Mouse (Mus musculus): ENCODE results near the gene Alyref. TPM values are rescaled to one million over a fixed set of nuclear protein-coding genes. Genes with fewer than 3 reads are reported as not detected.
A peak's percentile ranks its signal among the peaks of the same experiment; 100 is the strongest.

Alyref gene
- polyA plus RNA-seq, 1 experiment from 2014 or later = 162 TPM

GRCm38 (mm10) chr11:120609250-120609649 is 11.1 kb upstream of the Alyref start:
- Histone ChIP-seq H3K9me3 (ENCODE audit: low read length) (no peaks in the 10 kb centered on the region), H3K4me2 (ENCODE audit: low read depth, low read length) (peak overlapping the region; percentile 64), H3K27ac (ENCODE audit: low read depth) (peak overlapping the region; percentile 44; the same call in 1 of the 2 replicates), H3K9ac (replicated peaks) (peak overlapping the region; percentile 49; the same call in 1 of the 2 replicates), H3K4me3 (ENCODE audit: low read depth, low read length) (no peak overlapping the region), H3K36me3 (replicated peaks; ENCODE audit: insufficient read depth, low read length) (peaks cover 46% of the 10 kb centered on the region), H3K4me1 (ENCODE audit: insufficient read depth) (peaks cover 10% of the 10 kb centered on the region), H3K27me3 (ENCODE audit: insufficient read depth, low read length) (no peaks in the 10 kb centered on the region)
- 39% methylated on average over 7 of the region's 8 CpGs for WGBS (ENCODE audit: insufficient replicate concordance)
- ATAC-seq (peak; percentile 48), DNase-seq (no peak)
- TF ChIP-seq CTCF (IDR thresholded peaks at IDR 0.05; ENCODE audit: low read depth) (no peak), EP300 (IDR thresholded peaks at IDR 0.05; ENCODE audit: low read depth) (no peak)

- peak within 1 kb of the TSS; percentile 68 for H3K27ac ChIP-seq (ENCODE audit: low read depth)
- TF ChIP-seq CTCF (IDR thresholded peaks at IDR 0.05; ENCODE audit: low read depth) (no peak), EP300 (IDR thresholded peaks at IDR 0.05; ENCODE audit: low read depth) (no peak)
- DNase-seq = no peak
Observed at GRCm38 (mm10) chr11:120608241-120609034, 10.3 kb upstream of the Alyref start, which contains the start of gene Npb. TSS of gene Npb (plus strand) at chr11:120608477.

GRCm38 (mm10) chr11:120606764-120607163 is 8.6 kb upstream of the Alyref start:
- DNase-seq = no peak
- 82% methylated on average over 4 of the region's 4 CpGs for WGBS (ENCODE audit: insufficient replicate concordance)
- Histone ChIP-seq H3K36me3 (replicated peaks; ENCODE audit: insufficient read depth, low read length) (peaks cover 40% of the 10 kb centered on the region), H3K27me3 (ENCODE audit: insufficient read depth, low read length) (no peaks in the 10 kb centered on the region), H3K4me2 (ENCODE audit: low read depth, low read length) (no peak overlapping the region), H3K4me3 (ENCODE audit: low read depth, low read length) (no peak overlapping the region), H3K9me3 (ENCODE audit: low read length) (no peaks in the 10 kb centered on the region), H3K9ac (replicated peaks) (no peak overlapping the region), H3K4me1 (ENCODE audit: insufficient read depth) (peaks cover 10% of the 10 kb centered on the region), H3K27ac (ENCODE audit: low read depth) (no peak overlapping the region)
- ATAC-seq = no peak
- TF ChIP-seq CTCF (IDR thresholded peaks at IDR 0.05; ENCODE audit: low read depth) = no peak
- TF ChIP-seq EP300 (IDR thresholded peaks at IDR 0.05; ENCODE audit: low read depth) = no peak

More at GRCm38 (mm10) chr11:120608241-120609034, 10.3 kb upstream of the Alyref start, which contains the start of gene Npb:
- peak within 1 kb of the TSS; percentile 21; the same call in 1 of the 2 replicates for H3K4me3 ChIP-seq (ENCODE audit: low read depth, low read length)
- 17% methylated on average over 45 of the region's 45 CpGs for WGBS (ENCODE audit: insufficient replicate concordance)
- no peaks in the 10 kb centered on the region for H3K27me3 ChIP-seq (ENCODE audit: insufficient read depth, low read length)
- H3K36me3 ChIP-seq (replicated peaks; ENCODE audit: insufficient read depth, low read length) = peaks cover 45% of the 10 kb centered on the region
- H3K9ac ChIP-seq (replicated peaks) = peak within 1 kb of the TSS; percentile 49
- H3K4me1 ChIP-seq (ENCODE audit: insufficient read depth) = peaks cover 10% of the 10 kb centered on the region
- peak; percentile 44 for ATAC-seq
- H3K4me2 ChIP-seq (ENCODE audit: low read depth, low read length) = peak within 1 kb of the TSS; percentile 64
- no peaks in the 10 kb centered on the region for H3K9me3 ChIP-seq (ENCODE audit: low read length)

- WGBS (ENCODE audit: insufficient replicate concordance) = 83% methylated on average over 7 of the region's 7 CpGs
- TF ChIP-seq CTCF (IDR thresholded peaks at IDR 0.05; ENCODE audit: low read depth) (no peak), EP300 (IDR thresholded peaks at IDR 0.05; ENCODE audit: low read depth) (no peak)
- DNase-seq (no peak), ATAC-seq (no peak)
- H3K4me3 ChIP-seq (ENCODE audit: low read depth, low read length) = no peak overlapping the region
- H3K4me2 ChIP-seq (ENCODE audit: low read depth, low read length) = no peak overlapping the region
- H3K27me3 ChIP-seq (ENCODE audit: insufficient read depth, low read length) = no peaks in the 10 kb centered on the region
- no peaks in the 10 kb centered on the region for H3K9me3 ChIP-seq (ENCODE audit: low read length)
- H3K36me3 ChIP-seq (replicated peaks; ENCODE audit: insufficient read depth, low read length) = peaks cover 35% of the 10 kb centered on the region
- H3K27ac ChIP-seq (ENCODE audit: low read depth) = no peak overlapping the region
- H3K4me1 ChIP-seq (ENCODE audit: insufficient read depth) = peaks cover 10% of the 10 kb centered on the region
- no peak overlapping the region for H3K9ac ChIP-seq (replicated peaks)
Observed at GRCm38 (mm10) chr11:120605667-120606066, 7.5 kb upstream of the Alyref start.

GRCm38 (mm10) chr11:120603545-120603944 is 5.4 kb upstream of the Alyref start:
- 51% methylated on average over 2 of the region's 2 CpGs for WGBS (ENCODE audit: insufficient replicate concordance)
- H3K9ac ChIP-seq (replicated peaks) = no peak overlapping the region
- TF ChIP-seq CTCF (IDR thresholded peaks at IDR 0.05; ENCODE audit: low read depth) (no peak), EP300 (IDR thresholded peaks at IDR 0.05; ENCODE audit: low read depth) (no peak)
- peaks cover 32% of the 10 kb centered on the region for H3K36me3 ChIP-seq (replicated peaks; ENCODE audit: insufficient read depth, low read length)
- no peaks in the 10 kb centered on the region for H3K27me3 ChIP-seq (ENCODE audit: insufficient read depth, low read length)
- DNase-seq = no peak
- H3K4me3 ChIP-seq (ENCODE audit: low read depth, low read length) = no peak overlapping the region
- H3K4me2 ChIP-seq (ENCODE audit: low read depth, low read length) = no peak overlapping the region
- H3K9me3 ChIP-seq (ENCODE audit: low read length) = no peaks in the 10 kb centered on the region
- no peak for ATAC-seq
- H3K4me1 ChIP-seq (ENCODE audit: insufficient read depth) = peaks cover 17% of the 10 kb centered on the region
- no peak overlapping the region for H3K27ac ChIP-seq (ENCODE audit: low read depth)

- ATAC-seq (no peak), DNase-seq (no peak)
- H3K27me3 ChIP-seq (ENCODE audit: insufficient read depth, low read length) = no peaks in the 10 kb centered on the region
- peaks cover 37% of the 10 kb centered on the region for H3K36me3 ChIP-seq (replicated peaks; ENCODE audit: insufficient read depth, low read length)
- no peak overlapping the region for H3K9ac ChIP-seq (replicated peaks)
- no peak overlapping the region for H3K4me2 ChIP-seq (ENCODE audit: low read depth, low read length)
- WGBS (ENCODE audit: insufficient replicate concordance) = 76% methylated on average over 3 of the region's 3 CpGs
- H3K9me3 ChIP-seq (ENCODE audit: low read length) = no peaks in the 10 kb centered on the region
- no peak for TF ChIP-seq CTCF (IDR thresholded peaks at IDR 0.05; ENCODE audit: low read depth)
- no peak for TF ChIP-seq EP300 (IDR thresholded peaks at IDR 0.05; ENCODE audit: low read depth)
- peaks cover 32% of the 10 kb centered on the region for H3K4me1 ChIP-seq (ENCODE audit: insufficient read depth)
- H3K4me3 ChIP-seq (ENCODE audit: low read depth, low read length) = no peak overlapping the region
- no peak overlapping the region for H3K27ac ChIP-seq (ENCODE audit: low read depth)
Observed at GRCm38 (mm10) chr11:120600716-120601115, 2.6 kb upstream of the Alyref start.
